Mouse (Mus musculus): ENCODE measurements around the gene Ghdc. TPM values are rescaled to one million over a fixed set of nuclear protein-coding genes. Genes with fewer than 3 reads are reported as not detected.

Gene Ghdc
- total RNA-seq, 2 experiments from 2014 or later = 7.3 TPM

GRCm38 (mm10) chr11:100758707-100759610 lies 11.8 kb downstream of the Ghdc start:
- DNase-seq (ENCODE audit: extremely low spot score in 1 of 2, low spot score in 2 of 2) = no peak
- no peak; the same call in 1 of the 2 replicates for TF ChIP-seq CTCF (IDR thresholded peaks at IDR 0.05)
- Histone ChIP-seq H3K27ac (peak overlapping the region; percentile 69), H3K4me3 (peak overlapping the region; percentile 51)
- intact Hi-C loops (cut with DNase I) = no loop called here

DNA sequence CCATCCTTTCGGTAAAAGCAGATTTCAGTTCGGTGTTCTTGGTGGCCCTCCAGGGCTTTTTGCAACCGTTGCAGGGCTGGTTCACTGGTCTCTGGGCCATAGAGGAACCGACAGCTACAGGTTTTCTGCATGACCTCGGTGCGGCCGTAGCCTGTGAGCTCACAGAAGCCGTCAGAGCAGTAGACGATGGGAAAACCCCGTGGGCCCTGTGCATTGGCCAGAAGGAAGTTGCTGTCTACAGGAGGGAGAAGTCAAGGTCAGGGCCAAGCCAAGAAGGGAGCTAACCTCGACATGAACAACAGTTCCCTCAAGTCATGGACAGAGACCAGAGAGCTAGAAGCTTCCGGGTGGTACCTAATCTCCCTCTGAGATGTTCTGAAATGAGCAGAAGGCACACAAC lies 13.2 kb downstream of the Ghdc start:
- no peak for TF ChIP-seq CTCF (IDR thresholded peaks at IDR 0.05)

DNA sequence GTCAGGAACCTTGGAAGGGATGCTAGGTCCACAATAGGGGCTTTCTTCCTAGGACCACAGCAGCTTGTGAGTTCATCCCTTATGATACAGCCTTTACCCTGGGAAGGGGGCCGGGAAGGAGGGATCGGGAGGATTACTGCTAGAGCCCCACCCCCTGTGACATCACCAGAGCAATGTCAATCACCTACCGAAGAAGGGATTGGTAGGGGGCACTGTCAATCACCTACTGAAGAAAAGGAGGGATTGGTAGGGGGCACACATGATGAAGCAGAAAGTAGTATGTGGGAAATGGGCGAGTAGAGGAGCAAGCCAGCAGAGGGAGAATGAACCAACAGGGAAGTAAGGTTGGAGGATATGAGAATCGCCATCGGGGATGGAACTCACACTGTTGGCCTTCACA lies 14.3 kb downstream of the Ghdc start:
- DNase-seq (ENCODE audit: extremely low spot score in 1 of 2, low spot score in 2 of 2) = no peak
- TF ChIP-seq CTCF (IDR thresholded peaks at IDR 0.05) = no peak
- H3K4me3 ChIP-seq = no peak overlapping the region
- intact Hi-C loops (cut with DNase I) = no loop called here
- no peak overlapping the region for H3K27ac ChIP-seq

More for the DNA sequence above, 13.2 kb downstream of the Ghdc start:
- intact Hi-C loops (cut with DNase I) = no loop called here
- DNase-seq (ENCODE audit: extremely low spot score in 1 of 2, low spot score in 2 of 2) = no peak
- Histone ChIP-seq H3K27ac (no peak overlapping the region), H3K4me3 (no peak overlapping the region)

DNA sequence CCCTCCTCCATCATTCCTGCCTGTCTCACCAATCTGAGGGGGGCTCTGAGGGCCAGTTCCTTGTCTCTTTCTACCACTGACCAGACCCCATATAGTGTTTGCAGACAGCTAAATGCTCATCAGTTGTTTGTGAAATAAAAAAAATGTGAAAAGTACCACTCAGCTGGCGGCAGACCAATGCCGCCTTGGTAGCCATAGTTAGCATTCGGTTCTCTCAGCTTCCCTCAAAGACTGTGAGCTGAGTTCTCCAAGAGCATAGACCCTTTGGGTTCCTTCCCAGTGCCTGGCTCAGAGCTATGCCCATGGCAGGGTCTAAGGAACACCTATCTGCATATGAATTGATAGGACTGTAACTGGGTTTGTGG lies 16.1 kb downstream of the Ghdc start:
- DNase-seq (ENCODE audit: extremely low spot score in 1 of 2, low spot score in 2 of 2) = peak in 1 of 2 experiments; percentile 47
- no peak overlapping the region for H3K4me3 ChIP-seq
- TF ChIP-seq CTCF (IDR thresholded peaks at IDR 0.05) = no peak
- H3K27ac ChIP-seq = peak overlapping the region; percentile 86
- intact Hi-C loops (cut with DNase I) = loop anchor here (5.0 kb wide), 1 partner anchor 192 kb away; no protein-coding TSS in a partner anchor

DNA sequence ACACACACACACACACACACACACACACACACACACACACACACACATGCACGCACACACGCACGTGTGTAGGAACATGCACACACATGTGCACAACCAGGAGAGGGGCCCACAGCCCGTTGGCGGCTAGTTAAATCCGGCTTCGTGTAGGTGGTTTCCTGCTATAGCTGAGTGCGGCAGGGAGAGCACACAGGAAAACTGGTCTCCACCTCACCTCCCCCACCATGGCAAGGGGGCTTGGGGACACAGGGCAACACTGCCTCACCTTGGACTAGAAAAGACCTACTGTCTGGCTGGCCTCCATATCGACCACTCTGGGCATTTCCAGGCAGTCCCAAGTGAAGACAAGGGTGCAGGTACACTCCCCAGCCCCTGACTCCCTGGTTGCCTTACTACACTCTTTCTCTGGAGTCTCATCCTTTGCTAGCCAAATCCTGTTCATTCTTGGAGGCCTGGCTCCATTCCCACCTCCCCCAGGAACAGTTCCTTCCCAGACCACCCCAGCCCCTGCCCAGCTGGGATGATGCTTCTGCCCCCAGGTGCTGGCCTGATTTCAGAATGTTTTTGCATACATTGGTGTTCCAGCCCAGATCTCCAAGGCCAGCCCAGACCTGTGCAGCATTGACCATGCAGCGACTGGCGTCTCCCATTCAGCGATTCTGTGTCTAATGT lies 16.6 kb downstream of the Ghdc start:
- Histone ChIP-seq H3K4me3 (no peak overlapping the region), H3K27ac (peak overlapping the region; percentile 86)
- DNase-seq (ENCODE audit: extremely low spot score in 1 of 2, low spot score in 2 of 2) = peak; percentile 51 to 68
- intact Hi-C loops (cut with DNase I) = loop anchor here (5.0 kb wide), 1 partner anchor 192 kb away; no protein-coding TSS in a partner anchor
- TF ChIP-seq CTCF (IDR thresholded peaks at IDR 0.05) = no peak

GRCm38 (mm10) chr11:100752294-100752693 lies 18.5 kb downstream of the Ghdc start:
- no peak for DNase-seq (ENCODE audit: extremely low spot score in 1 of 2, low spot score in 2 of 2)
- intact Hi-C loops (cut with DNase I) = loop anchor here (5.0 kb wide), 1 partner anchor 190 kb away; no protein-coding TSS in a partner anchor
- TF ChIP-seq CTCF (IDR thresholded peaks at IDR 0.05) = no peak
- Histone ChIP-seq H3K4me3 (no peak overlapping the region), H3K27ac (peak overlapping the region; percentile 85)

GRCm38 (mm10) chr11:100750127-100750526 lies 20.6 kb downstream of the Ghdc start:
- intact Hi-C loops (cut with DNase I) = loop anchor here (5.0 kb wide), 1 partner anchor 188 kb away; no protein-coding TSS in a partner anchor
- DNase-seq (ENCODE audit: extremely low spot score in 1 of 2, low spot score in 2 of 2) = no peak

DNA sequence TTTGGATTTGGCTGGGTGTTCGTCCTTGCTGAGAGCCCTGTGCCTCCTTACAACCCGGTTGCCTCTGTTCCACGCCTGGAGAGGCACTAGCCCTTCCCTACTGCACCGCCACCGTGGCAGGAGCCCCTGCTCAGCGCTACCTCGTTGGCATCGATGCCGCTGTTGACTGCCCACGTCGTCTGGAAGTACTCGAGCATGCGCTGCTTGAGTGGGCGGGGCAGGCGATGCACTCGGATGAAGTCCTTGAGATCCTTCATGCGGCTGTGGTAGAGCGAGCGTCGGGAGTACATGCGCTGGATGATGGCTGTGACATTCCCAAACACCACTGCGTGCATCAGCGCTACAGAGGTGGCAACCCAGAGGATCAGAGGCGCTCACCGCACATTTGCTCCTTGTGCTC lies 21.3 kb downstream of the Ghdc start:
- DNase-seq (ENCODE audit: extremely low spot score in 1 of 2, low spot score in 2 of 2) = peak; percentile 43 to 59
- intact Hi-C loops (cut with DNase I) = no loop called here
- no peak for TF ChIP-seq CTCF (IDR thresholded peaks at IDR 0.05)
- Histone ChIP-seq H3K27ac (peak overlapping the region; percentile 68), H3K4me3 (no peak overlapping the region)

More at GRCm38 (mm10) chr11:100750127-100750526, 20.6 kb downstream of the Ghdc start:
- Histone ChIP-seq H3K27ac (peak overlapping the region; percentile 68; the same call in 1 of the 2 replicates), H3K4me3 (no peak overlapping the region)
- TF ChIP-seq CTCF (IDR thresholded peaks at IDR 0.05) = no peak

DNA sequence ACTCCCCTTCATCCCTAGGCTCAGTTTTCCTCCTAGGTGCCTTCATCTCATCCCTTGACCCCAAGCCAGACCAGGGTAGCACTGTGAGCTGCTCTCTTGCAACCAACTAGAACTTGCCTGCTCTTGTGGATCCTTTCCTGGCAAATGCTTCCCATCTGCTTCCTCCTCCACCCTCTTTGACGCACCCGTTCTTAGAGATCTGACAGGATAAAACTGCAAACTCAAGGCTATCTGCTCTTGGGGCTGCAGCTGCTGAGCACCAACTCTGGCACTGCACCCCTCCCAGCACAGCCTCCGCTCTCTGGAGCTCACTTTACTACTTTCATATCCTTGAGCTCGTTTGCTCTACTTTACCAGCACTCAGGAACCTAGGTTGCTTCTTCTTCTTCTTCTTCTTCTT lies 22.1 kb downstream of the Ghdc start:
- DNase-seq (ENCODE audit: extremely low spot score in 1 of 2, low spot score in 2 of 2) = no peak
- intact Hi-C loops (cut with DNase I) = no loop called here

DNA sequence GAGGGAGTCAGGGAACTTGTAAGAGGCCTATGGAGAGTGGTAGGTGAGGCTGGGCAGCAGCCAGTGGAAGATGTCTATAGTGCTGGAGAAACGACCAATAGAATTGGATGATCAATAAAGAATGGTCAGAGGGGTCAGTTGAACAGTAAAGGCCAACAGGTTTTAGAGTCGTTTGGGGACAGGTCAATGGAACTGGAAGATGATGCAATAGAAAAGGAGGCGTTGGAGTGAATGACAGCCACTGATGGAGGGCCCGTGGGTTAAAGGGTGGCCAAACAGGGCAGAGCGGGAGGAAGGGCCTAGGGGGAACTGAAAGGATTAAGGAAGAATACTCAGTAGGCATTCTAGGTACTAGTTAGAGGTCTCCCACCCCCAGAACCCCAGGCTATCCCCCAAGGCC lies 23.6 kb downstream of the Ghdc start:
- intact Hi-C loops (cut with DNase I) = no loop called here
- no peak overlapping the region for H3K27ac ChIP-seq
- TF ChIP-seq CTCF (IDR thresholded peaks at IDR 0.05) = no peak
- H3K4me3 ChIP-seq = no peak overlapping the region
- no peak for DNase-seq (ENCODE audit: extremely low spot score in 1 of 2, low spot score in 2 of 2)

More for the DNA sequence above, 22.1 kb downstream of the Ghdc start:
- TF ChIP-seq CTCF (IDR thresholded peaks at IDR 0.05) = no peak
- Histone ChIP-seq H3K27ac (no peak overlapping the region), H3K4me3 (no peak overlapping the region)

- Histone ChIP-seq H3K4me3 (no peak overlapping the region), H3K27ac (no peak overlapping the region)
- DNase-seq (ENCODE audit: extremely low spot score in 1 of 2, low spot score in 2 of 2) = no peak
- no peak for TF ChIP-seq CTCF (IDR thresholded peaks at IDR 0.05)
- intact Hi-C loops (cut with DNase I) = no loop called here
These were observed 24.2 kb downstream of the Ghdc start for GRCm38 (mm10) chr11:100746546-100746945.

- DNase-seq (ENCODE audit: extremely low spot score in 1 of 2, low spot score in 2 of 2) = peak in 1 of 2 experiments; percentile 60
- intact Hi-C loops (cut with DNase I) = no loop called here
- peak; percentile 70 for TF ChIP-seq CTCF (IDR thresholded peaks at IDR 0.05)
- H3K4me3 ChIP-seq = no peak overlapping the region
- no peak overlapping the region for H3K27ac ChIP-seq
These were observed 25.7 kb downstream of the Ghdc start for GRCm38 (mm10) chr11:100745085-100745484.
